Mouse (Mus musculus): ENCODE data around the gene Olfr351.

Olfr351 gene

DNA sequence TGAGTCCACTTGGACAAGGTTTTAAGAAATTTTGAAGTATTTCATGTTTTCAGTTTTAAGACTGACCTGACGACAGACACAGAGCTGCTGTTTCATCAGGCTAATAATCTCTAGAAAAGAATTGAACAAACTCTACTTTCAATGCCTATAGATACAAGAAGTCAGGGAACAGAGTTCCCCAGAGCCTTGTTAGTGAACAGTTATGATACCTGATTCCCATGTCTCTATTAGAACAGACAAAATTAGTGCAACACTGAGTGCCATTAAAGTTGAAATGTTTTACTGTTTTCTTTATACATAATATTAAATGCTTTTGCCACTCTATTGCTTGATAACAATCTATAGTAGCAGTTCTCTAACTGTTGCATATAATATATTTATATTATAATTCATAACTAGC lies at the start of gene Olfr351:
Olfr351 (minus strand) TSS at position 101 of the 400 bp plus-strand sequence.
- in situ Hi-C loops (cut with MseI, MboI): no loop called here

DNA sequence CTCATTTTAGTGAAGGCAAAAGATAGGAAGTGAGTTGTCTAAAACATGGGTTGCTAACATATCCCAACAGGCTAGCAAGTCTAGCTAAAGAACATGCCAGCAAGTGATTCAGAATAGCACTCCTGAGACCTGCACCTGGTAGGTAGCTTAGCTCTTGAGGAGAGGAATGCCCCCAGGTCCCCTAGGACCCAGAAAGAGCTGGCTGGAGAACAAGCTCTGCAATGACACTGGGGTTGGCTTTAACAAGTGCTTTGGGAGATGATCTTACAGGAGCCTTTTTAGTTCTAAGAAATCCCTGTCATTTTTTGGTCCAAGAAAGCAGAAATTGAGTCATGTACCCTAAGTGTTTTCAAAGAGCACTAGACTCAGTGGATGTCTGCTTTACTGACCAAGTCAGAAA lies 42.9 kb upstream of the Olfr351 start, which contains the start of gene Olfr354:
Olfr354 (plus strand) TSS at position 301 of the 400 bp plus-strand sequence.
- in situ Hi-C loops (cut with MseI, MboI): no loop called here

- in situ Hi-C loops (cut with MseI, MboI): no loop called here
Observed at GRCm38 (mm10) chr2:36897114-36897513, 34.7 kb upstream of the Olfr351 start.

DNA sequence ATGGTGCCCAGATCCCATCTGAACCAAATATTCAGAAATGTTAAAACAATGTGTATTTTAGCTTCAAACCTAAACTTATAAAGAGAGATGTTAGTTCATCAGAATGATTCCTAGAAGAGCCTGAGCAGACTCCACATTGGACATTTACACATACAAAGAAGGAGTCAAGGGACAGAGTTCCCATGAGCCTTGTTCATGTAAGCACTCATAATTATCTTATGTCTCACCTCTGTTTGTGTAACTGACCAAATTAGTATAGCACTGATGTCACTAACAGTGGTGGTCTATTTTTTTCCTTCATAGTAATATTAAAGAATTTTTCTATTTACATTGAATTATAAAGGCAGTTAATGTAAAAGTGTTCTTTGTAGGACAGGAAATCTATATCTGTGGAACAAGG lies 30.4 kb upstream of the Olfr351 start, which contains the start of gene Olfr353:
Olfr353 (minus strand) TSS at position 101 of the 400 bp plus-strand sequence.
- in situ Hi-C loops (cut with MseI, MboI): no loop called here

DNA sequence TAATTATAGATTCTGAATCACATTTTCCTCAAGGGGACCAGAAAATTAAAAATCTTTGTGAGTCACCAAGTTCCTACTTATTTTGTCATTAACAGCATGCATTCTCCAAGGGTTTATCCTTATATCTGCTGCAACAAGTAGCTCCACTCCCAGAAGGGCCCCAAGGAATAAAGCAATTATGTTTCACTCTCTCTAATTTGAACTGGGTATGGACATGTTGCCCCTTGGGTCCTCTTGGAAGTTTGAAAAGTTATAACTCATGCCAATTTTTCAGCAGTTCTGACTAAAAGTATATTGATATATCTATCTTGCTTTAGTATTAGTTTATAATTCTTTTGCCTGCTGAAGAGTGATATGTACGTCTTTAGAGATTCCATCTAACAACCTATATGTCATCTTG lies 5.7 kb upstream of the Olfr351 start, which contains the start of gene Olfr352:
Olfr352 (plus strand) TSS at position 301 of the 400 bp plus-strand sequence.
- in situ Hi-C loops (cut with MseI, MboI): no loop called here

DNA sequence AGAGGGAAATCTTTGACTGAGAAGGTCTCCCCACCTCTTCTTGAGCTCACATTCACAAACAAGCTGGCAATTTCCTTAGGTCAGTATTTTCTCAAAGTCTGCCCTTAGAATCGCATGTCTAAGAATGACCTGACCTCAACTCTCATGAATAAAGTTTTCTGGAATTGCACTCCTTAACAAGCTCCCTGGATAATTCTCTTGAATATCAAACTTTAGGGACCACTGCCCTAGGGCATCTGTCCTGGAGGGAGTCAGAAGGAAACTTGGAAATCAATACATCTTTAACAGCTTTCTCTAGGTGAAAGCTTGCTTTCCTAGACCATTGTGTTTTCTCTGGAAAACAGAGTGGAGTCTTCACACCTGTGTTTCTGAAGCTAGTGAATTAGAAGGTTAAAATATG lies 16.4 kb downstream of the Olfr351 start, which contains the start of gene Olfr350:
Olfr350 (plus strand) TSS at position 301 of the 400 bp plus-strand sequence.
- in situ Hi-C loops (cut with MseI, MboI): no loop called here

DNA sequence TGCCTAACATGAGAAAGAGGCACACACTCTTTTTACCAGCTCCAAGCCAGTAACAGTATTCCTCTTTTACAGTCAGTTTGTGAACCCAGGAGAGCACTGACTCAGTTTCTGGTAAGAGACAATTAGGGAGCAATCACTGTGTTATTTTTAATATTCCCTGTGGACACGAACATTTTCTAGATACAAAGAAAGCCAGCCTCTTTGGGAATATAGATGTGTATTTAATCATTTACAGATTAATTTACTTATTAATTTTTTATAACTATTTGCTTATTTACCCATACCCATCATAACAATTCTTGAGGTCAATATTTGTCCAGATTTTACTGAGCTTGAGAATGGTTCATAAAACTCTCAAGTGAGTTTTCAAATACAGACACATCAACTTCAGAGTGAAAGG lies 45.5 kb downstream of the Olfr351 start, which contains the start of gene Olfr3:
Olfr3 (minus strand) TSS at position 101 of the 400 bp plus-strand sequence.
- in situ Hi-C loops (cut with MseI, MboI): no loop called here

Measured in mouse trophoblast stem cell (cell line).